Mouse (Mus musculus) midbrain, embryonic 10.5 days (tissue): ENCODE results near the gene Cfap69. TPM values are rescaled to one million over a fixed set of nuclear protein-coding genes. Genes with fewer than 3 reads are reported as not detected.
"Not testable (repeated sequence)": the region's sequence is repeated elsewhere in the genome, so short reads cannot be mapped to it uniquely, and the experiment has no call there.

ENCODE experiments used
- DNase-seq: peaks from one replicate; pipeline ENCODE4 v3.0.0-alpha.2; 2017; ENCODE audit warnings: low spot score
- H3K27ac ChIP-seq: fragments of 300-500 bp; sonication (generic); replicated peaks from 2 replicates; pipeline ENCODE4 v1.5.1; 2016; ENCODE audit warnings: mild to moderate bottlenecking
- H3K27me3 ChIP-seq: fragments of 300-500 bp; sonication (generic); 2 replicates; pipeline ENCODE4 v1.6.1; 2016; ENCODE audit warnings: low read depth, mild to moderate bottlenecking; ENCODE audit not compliant: poor library complexity, severe bottlenecking
- H3K36me3 ChIP-seq: fragments of 300-500 bp; sonication (generic); 2 replicates; pipeline ENCODE4 v1.6.1; 2016; ENCODE audit warnings: mild to moderate bottlenecking, moderate library complexity
- H3K4me1 ChIP-seq: fragments of 300-500 bp; sonication (generic); 2 replicates; pipeline ENCODE4 v1.6.1; 2016
- H3K4me3 ChIP-seq: fragments of 300-500 bp; sonication (generic); 2 replicates; pipeline ENCODE4 v1.5.1; 2016; ENCODE audit warnings: mild to moderate bottlenecking, moderate library complexity
- H3K9me3 ChIP-seq: fragments of 300-500 bp; sonication (generic); replicated peaks from 2 replicates; pipeline ENCODE4 v1.6.1; 2016; ENCODE audit warnings: mild to moderate bottlenecking
- WGBS: fragments of 180-500 bp; shearing (Covaris S2); methylation state at CpG from one replicate; pipeline ENCODE4 v1.1.7; 2016; 5-methylcytosine and 5-hydroxymethylcytosine counted together
- polyA plus RNA-seq: library from polyadenylated mRNA; unstranded; fragments of >200 nt; fragmentation: Nextera tagmentation; extraction: Ambion mirVana; gene quantifications from 2 replicates; pipeline ENCODE4 v1.2.1, GENCODE M21; 2016

The Cfap69 gene
- polyA plus RNA-seq, 1 experiment from 2014 or later = 4.1 TPM

DNA sequence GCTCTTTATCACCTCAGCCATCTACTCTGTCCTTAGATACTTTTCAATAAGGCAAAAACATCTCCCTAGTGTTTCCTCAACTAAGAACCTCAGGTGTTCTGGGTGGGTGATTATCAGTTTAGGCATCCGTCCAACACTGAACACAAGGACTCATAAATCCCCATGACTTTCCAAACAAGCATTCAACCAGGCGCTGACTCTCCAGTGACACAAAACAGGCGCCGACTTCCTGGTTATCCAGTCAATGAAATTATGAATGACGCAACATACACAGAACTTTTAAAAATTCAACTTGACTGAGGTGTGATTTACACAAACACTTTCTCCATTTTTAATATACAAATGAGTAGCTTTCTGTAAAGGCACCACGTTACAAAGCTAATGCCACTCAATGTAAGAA is 24.2 kb upstream of the Cfap69 start:
- Histone ChIP-seq H3K36me3 (no peaks in the 10 kb centered on the region), H3K4me3 (no peak overlapping the region), H3K27me3 (peaks cover 19% of the 10 kb centered on the region), H3K4me1 (peaks cover 7% of the 10 kb centered on the region), H3K9me3 (no peaks in the 10 kb centered on the region), H3K27ac (no peak overlapping the region)
- DNase-seq = no peak
- WGBS = 91% methylated on average over 6 of the region's 6 CpGs

DNA sequence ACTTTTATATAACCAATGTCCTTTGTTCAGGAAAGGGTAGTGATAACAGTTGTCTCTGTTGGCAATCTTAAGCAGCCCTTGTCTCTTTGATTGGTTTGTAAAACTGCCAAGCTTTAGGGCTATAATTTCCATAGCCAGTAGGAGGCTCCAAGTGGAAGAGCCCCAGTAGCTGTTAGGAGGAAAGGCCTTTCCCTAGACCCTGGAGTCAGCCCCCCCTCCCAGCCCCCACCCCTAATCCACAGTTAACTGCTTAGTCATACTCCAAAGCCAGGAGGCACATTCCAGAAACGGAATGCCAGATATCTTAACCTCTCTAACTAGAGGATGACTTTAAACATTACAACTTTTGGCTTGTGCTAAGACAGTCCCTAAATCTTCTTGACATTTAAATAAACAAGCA is 22.9 kb upstream of the Cfap69 start:
- Histone ChIP-seq H3K4me1 (0 out of 2 replicates have a peak, but pooled peaks cover 2% of the 10 kb centered on the region), H3K9me3 (no peaks in the 10 kb centered on the region), H3K27ac (no peak overlapping the region), H3K36me3 (no peaks in the 10 kb centered on the region), H3K4me3 (no peak overlapping the region), H3K27me3 (peaks cover 7% of the 10 kb centered on the region; the same call in 1 of the 2 replicates)
- no peak for DNase-seq
- 19% methylated on average over 1 of the region's 1 CpGs for WGBS

DNA sequence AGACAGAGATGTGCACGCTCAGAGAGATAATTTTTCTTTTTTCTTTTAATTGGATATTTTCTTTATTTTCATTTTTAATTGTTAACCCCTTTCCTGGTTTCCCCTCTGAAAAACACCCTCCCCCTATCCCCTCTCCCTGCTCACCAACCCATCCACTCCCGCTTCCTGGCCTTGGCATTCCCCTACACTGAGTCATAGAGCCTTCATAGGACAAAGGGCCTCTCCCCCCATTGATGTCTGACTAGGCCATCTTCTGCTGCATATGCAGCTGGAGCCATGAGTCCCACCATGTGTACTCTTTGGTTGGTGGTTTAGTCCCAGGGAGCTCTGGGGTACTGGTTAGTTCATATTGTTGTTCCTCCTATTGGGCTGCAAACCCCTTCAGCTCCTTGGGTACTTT is 20.9 kb upstream of the Cfap69 start:
- not testable (repeated sequence) for H3K27ac ChIP-seq, H3K27me3 ChIP-seq, H3K36me3 ChIP-seq, H3K4me1 ChIP-seq, DNase-seq, H3K9me3 ChIP-seq, H3K4me3 ChIP-seq
- 91% methylated on average over 2 of the region's 2 CpGs for WGBS

DNA sequence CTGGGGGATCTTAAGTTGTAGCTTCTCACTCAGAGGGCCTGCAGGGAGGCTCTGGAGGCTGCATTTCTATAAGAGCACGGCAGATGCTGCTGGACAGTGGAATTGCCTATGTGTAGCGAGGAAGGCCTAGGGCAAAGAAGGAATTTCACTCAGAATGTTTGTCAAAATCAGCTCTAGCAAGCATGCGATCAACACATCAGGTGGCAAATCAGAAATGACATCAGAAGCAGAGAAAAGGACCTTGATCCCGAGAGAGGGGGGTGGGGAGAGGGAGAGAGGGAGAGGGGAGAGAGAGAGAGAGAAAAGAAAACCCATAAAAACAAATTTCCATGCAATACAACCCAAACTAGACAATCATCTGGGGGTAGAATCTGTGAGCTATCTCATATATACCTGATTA is 19.3 kb upstream of the Cfap69 start:
- H3K4me1 ChIP-seq = 0 out of 2 replicates have a peak, but pooled peaks cover 2% of the 10 kb centered on the region
- 70% methylated on average over 4 of the region's 4 CpGs for WGBS
- no peak overlapping the region for H3K4me3 ChIP-seq
- no peak for DNase-seq
- no peaks in the 10 kb centered on the region for H3K27me3 ChIP-seq
- no peak overlapping the region for H3K27ac ChIP-seq
- H3K36me3 ChIP-seq = peaks cover 2% of the 10 kb centered on the region; the same call in 1 of the 2 replicates
- no peaks in the 10 kb centered on the region for H3K9me3 ChIP-seq

DNA sequence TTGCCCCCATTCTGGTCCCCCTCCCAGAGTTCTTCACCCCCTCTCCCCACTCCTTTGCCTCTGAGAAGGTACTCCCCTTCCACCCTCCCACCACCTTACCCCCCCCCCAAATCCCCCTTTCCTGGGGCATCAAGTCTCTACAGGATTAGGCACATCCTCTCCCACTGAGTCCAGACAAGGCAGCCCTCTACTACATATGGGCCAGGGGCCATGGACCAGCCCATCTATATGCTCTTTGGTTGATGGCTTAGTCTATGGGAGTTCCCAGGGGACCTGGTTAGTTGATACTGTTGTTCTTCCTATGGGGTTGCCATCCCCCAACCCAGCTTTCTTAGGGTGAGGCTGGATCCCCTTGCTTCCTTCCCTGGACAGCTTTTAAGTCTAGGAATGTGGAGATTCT is 15.4 kb upstream of the Cfap69 start:
- Histone ChIP-seq H3K36me3 (peaks cover 27% of the 10 kb centered on the region), H3K4me1 (no peaks in the 10 kb centered on the region), H3K27ac (no peak overlapping the region), H3K4me3 (no peak overlapping the region), H3K9me3 (no peaks in the 10 kb centered on the region), H3K27me3 (no peaks in the 10 kb centered on the region)
- no peak for DNase-seq

DNA sequence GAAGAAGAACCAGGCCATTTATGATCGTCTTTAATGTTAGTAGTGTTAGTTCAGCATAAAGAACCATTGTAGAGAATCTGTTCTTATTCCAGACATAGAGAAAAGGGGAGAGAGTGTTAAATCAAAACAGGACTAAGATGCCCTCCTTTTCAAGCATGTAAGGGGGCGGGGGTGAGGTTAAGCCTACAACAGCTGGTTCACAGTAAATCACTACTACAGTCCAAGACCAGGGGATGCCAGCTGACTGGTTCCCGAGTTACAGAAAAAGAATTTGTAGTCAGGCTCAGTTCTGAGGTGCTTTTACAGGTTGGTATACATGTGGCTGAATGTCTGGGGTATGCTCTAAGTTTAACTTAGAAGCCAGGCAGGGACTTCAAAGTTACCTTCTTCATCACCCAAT is 12.0 kb upstream of the Cfap69 start:
- no peaks in the 10 kb centered on the region for H3K27me3 ChIP-seq
- WGBS = 89% methylated on average over 3 of the region's 3 CpGs
- no peaks in the 10 kb centered on the region for H3K4me1 ChIP-seq
- no peak for DNase-seq
- H3K27ac ChIP-seq = no peak overlapping the region
- H3K9me3 ChIP-seq = no peaks in the 10 kb centered on the region
- peaks cover 37% of the 10 kb centered on the region for H3K36me3 ChIP-seq
- no peak overlapping the region for H3K4me3 ChIP-seq

DNA sequence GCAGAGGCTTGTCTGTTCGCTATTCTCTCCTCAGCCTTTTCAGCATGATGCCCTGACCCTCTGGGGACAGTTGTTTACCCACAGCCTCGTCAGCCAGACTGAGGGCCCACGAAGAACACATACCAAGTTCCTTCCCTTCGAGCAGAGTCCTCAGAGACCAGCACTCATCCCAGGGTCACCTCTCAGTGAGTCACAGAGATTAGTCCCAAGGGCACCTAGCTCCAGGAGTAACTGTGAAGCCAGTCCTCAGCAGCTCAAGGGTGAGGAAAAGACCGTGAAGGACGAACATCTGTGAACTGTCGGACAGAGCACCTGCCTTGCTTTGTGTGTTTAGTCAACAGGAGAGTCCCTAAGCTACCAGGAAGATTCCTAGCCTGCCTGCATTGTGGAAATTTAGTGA is 4.9 kb upstream of the Cfap69 start:
- WGBS = 78% methylated on average over 7 of the region's 7 CpGs
- Histone ChIP-seq H3K9me3 (no peaks in the 10 kb centered on the region), H3K4me3 (no peak overlapping the region)

DNA sequence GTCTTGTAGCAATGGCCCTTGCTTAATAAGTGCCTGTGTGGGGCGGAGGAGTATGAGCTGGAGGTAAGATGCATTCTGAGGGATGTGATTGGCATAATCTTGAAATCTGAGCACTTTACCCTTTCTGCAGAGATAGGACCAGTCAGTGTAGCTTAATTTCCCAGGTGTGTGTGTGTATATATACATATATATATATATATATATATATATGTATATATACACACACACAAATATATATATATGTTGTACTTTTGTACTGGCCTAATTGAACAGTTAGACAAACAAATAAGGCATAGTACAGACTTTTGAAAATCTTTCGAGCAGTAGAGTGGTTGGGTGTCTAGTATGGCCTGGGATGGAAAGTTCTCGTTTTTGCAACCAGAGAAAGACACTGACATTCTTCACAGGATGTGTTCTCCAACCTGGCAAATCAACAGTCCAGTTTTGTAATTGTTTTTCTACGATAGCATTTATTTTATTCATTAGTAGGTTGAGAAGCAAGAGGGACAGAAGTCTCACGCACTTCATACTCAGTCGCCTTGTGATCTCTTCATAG is 410 bp upstream of the Cfap69 start:
- H3K4me1 ChIP-seq = peaks cover 20% of the 10 kb centered on the region
- peak overlapping the region; percentile 85 for H3K4me3 ChIP-seq
- no peaks in the 10 kb centered on the region for H3K9me3 ChIP-seq
- whole genome bisulfite sequencing = 67% methylated on average over 6 of the region's 6 CpGs
- 0 out of 2 replicates have a peak, but pooled peaks cover 8% of the 10 kb centered on the region for H3K27me3 ChIP-seq
- peaks cover 8% of the 10 kb centered on the region for H3K36me3 ChIP-seq
- peak overlapping the region; percentile 88 for H3K27ac ChIP-seq
- DNase-seq = no peak

More for the DNA sequence above, 4.9 kb upstream of the Cfap69 start:
- no peak for DNase-seq
- peaks cover 17% of the 10 kb centered on the region for H3K36me3 ChIP-seq
- no peaks in the 10 kb centered on the region for H3K27me3 ChIP-seq
- H3K4me1 ChIP-seq = peaks cover 14% of the 10 kb centered on the region
- no peak overlapping the region for H3K27ac ChIP-seq

DNA sequence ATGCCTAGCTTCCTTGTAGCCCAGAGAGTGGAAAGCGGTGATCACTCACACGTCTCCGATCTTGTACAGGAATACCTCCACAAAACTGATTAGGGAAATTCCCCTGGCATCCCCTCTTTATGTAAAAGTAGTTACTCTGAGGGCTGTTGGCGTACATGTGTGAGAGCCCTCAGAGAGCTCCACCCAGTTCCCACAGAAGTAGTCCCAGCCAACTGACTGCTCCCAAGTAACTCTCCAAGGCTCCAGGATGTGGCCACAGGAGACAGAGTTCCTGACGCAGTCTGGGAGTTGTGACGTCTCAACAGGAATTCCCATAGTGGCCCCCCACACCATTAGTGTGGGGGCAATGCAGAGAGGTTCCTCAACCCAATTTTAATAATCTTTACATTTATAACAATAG is 982 bp downstream of the Cfap69 start:
- H3K27me3 ChIP-seq = 0 out of 2 replicates have a peak, but pooled peaks cover 8% of the 10 kb centered on the region
- peaks cover 20% of the 10 kb centered on the region for H3K4me1 ChIP-seq
- no peak overlapping the region for H3K27ac ChIP-seq
- H3K9me3 ChIP-seq = no peaks in the 10 kb centered on the region
- H3K4me3 ChIP-seq = peak overlapping the region; percentile 85
- 44% methylated on average over 6 of the region's 6 CpGs for WGBS
- H3K36me3 ChIP-seq = no peaks in the 10 kb centered on the region
- DNase-seq = no peak

DNA sequence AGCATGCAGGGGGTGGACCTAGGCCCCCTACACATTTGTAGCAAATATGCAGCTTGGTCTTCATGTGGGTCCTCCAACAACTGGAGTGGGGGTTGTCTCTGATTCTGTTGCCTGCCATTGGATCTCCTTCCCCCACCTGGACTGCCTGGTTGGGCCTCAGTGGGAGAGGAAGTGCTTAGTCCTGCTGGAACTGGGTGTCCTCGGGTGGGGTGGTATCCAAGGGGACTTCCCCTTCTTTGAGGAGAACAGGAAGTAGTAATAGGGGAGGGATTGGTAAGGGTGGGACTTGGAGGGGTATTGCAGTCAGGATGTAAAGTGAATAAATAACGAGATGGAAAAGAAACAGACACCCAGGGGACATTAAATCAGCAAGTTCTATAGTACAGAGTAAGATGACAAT is 5.4 kb downstream of the Cfap69 start:
- H3K36me3 ChIP-seq = no peaks in the 10 kb centered on the region

DNA sequence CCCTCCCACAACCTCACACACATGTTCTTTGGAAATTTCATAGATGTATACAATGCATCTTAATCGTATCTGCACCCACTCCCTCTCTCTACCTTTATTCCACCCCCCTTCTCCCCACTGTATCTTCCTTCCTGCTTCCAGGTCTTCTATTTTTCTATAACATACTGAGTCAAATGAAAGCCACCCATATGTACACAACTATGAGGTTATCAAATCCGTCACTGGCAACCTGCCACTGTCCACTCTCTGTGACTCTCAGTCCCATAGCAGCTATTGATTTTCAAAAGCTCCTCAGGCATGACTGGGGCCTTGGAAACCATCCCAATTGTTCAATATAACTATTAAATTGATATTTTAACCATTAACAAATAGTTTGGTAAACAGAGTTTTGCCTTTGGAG is 6.1 kb downstream of the Cfap69 start:
- H3K36me3 ChIP-seq = no peaks in the 10 kb centered on the region
- WGBS = 90% methylated on average over 2 of the region's 2 CpGs

More for the DNA sequence above, 5.4 kb downstream of the Cfap69 start:
- H3K27me3 ChIP-seq = 0 out of 2 replicates have a peak, but pooled peaks cover 8% of the 10 kb centered on the region
- no peak overlapping the region for H3K27ac ChIP-seq
- 69% methylated on average over 2 of the region's 2 CpGs for WGBS
- no peaks in the 10 kb centered on the region for H3K9me3 ChIP-seq
- DNase-seq = no peak
- peaks cover 7% of the 10 kb centered on the region for H3K4me1 ChIP-seq
- H3K4me3 ChIP-seq = no peak overlapping the region

DNA sequence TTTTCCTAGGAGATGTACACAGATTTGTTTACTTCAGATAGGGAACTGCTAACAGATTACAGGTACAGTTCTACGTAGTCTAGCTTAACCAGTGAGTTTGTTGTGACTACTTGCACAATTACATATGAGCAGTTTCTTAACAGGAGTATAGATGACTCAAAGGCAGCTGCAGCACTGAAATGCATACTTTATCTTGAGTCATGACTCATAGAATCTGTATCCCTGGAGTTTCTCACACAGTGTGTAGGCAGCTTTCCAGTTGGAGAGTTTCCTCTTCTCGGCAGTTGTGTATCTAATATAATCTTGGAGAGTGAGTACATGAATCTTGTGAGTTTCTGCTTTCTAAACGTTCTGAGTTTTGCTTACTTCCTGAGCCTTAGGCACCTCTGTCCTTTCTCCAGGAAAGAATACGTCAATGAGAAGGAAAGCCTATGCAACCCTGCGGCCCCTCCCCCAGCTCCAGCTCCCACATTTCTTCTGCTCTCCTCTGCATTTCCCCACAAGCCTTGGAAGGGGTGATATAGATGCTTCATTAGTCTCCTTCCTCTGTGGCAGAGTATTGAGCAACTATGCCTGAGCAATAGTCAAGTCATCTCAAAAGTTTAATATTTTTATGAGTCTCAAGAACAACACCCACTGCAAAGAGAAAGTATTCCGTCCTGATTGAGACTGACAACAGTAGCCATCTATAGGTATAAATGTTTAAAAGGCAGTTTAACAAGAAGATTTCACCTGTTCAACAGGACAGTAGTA is 15.0 kb downstream of the Cfap69 start:
- Histone ChIP-seq H3K27ac (no peak overlapping the region), H3K36me3 (no peaks in the 10 kb centered on the region), H3K4me3 (no peak overlapping the region), H3K27me3 (no peaks in the 10 kb centered on the region), H3K4me1 (no peaks in the 10 kb centered on the region), H3K9me3 (no peaks in the 10 kb centered on the region)
- DNase-seq = no peak
- WGBS = 74% methylated on average over 6 of the region's 6 CpGs

More for the DNA sequence above, 6.1 kb downstream of the Cfap69 start:
- Histone ChIP-seq H3K9me3 (no peaks in the 10 kb centered on the region), H3K4me1 (peaks cover under 1% of the 10 kb centered on the region; the same call in 1 of the 2 replicates), H3K27me3 (0 out of 2 replicates have a peak, but pooled peaks cover 6% of the 10 kb centered on the region), H3K27ac (no peak overlapping the region), H3K4me3 (no peak overlapping the region)
- DNase-seq = no peak

DNA sequence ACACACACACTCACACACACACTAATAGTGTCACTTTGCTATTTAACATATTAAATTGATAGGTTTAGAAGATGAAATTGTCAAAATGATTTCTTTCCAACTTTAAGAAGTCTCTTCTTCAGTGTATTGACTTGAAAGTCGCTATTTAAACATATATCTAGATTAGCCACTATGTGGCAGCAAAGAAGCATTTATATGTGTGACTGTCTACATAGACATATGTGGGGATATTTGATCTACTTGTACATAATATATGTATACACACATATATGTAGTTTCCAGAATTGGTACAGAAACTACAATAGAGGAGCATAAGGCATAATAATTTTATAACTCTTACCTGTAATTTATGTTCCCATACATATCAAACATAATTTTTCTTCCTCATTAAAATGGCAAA is 17.9 kb downstream of the Cfap69 start:
- 17% methylated on average over 1 of the region's 1 CpGs for WGBS
- H3K9me3 ChIP-seq = no peaks in the 10 kb centered on the region
- no peak for DNase-seq

More for the DNA sequence above, 17.9 kb downstream of the Cfap69 start:
- Histone ChIP-seq H3K4me3 (no peak overlapping the region), H3K27me3 (no peaks in the 10 kb centered on the region), H3K27ac (no peak overlapping the region), H3K36me3 (no peaks in the 10 kb centered on the region), H3K4me1 (no peaks in the 10 kb centered on the region)
